Mouse (Mus musculus) megakaryocyte, adult 5-6 weeks (primary cell): ENCODE data around the gene Fam20c. TPM values are rescaled to one million over a fixed set of nuclear protein-coding genes. Genes with fewer than 3 reads are reported as not detected.

Experiments
- total RNA-seq, 2 experiments: library from RNA; stranded (forward) in 1 of 2; stranded (reverse) in 1 of 2; fragments of 153-499, 151-499 nt in 1 of 2; fragments of 221-1000, 200-1000 nt in 1 of 2; gene quantifications; 2 replicates each; pipeline versions ENCODE4 v1.2.3 to v1.2.4; 2015 to 2017

The Fam20c gene
- total RNA-seq, 2 experiments from 2014 or later, result 10.3 to 14.0 TPM

Other genes starting within 250 kb of the Fam20c start
- not detected in 2 replicates for gene 1700123K08Rik, start 189.8 kb upstream of the Fam20c start, total RNA-seq (2015)
- gene 1700123K08Rik, start 189.8 kb upstream of the Fam20c start, total RNA-seq (2017), result not detected in 2 replicates
- gene Zfp68, start 134.8 kb upstream of the Fam20c start, total RNA-seq (2015), result 47.9 and 51.5 TPM in 2 replicates
- 51.0 and 60.4 TPM in 2 replicates for gene Zfp68, start 134.8 kb upstream of the Fam20c start, total RNA-seq (2017)
- gene A430033K04Rik, start 131.7 kb upstream of the Fam20c start, total RNA-seq (2015), result 3.2 and 3.6 TPM in 2 replicates
- gene A430033K04Rik, start 131.7 kb upstream of the Fam20c start, total RNA-seq (2017), result 5.8 and 6.4 TPM in 2 replicates
- not detected in 2 replicates for gene Gm5294, start 65.6 kb downstream of the Fam20c start, total RNA-seq (2015)
- 1.2 TPM in 1 of 2 replicates, not detected in the other for gene Gm5294, start 65.6 kb downstream of the Fam20c start, total RNA-seq (2017)
- 0.13 and 0.75 TPM in 2 replicates for gene Pdgfa, start 242.9 kb downstream of the Fam20c start, total RNA-seq (2015)
- 0.07 and 0.12 TPM in 2 replicates for gene Pdgfa, start 242.9 kb downstream of the Fam20c start, total RNA-seq (2017)